Mouse (Mus musculus): ENCODE data around the gene C1qtnf1.

- TF ChIP-seq CTCF (IDR thresholded peaks at IDR 0.05; ENCODE audit: low read depth) (no peak), EP300 (IDR thresholded peaks at IDR 0.05; ENCODE audit: low read depth) (no peak)
Observed at GRCm38 (mm10) chr11:118471676-118472075, 43.7 kb downstream of the C1qtnf1 start.

All from liver, postnatal 0 days (tissue).